Mouse (Mus musculus) bone marrow macrophage, adult 2 months (primary cell): ENCODE data around the gene Gm6904. TPM values are rescaled to one million over a fixed set of nuclear protein-coding genes. Genes with fewer than 3 reads are reported as not detected.

Experiments
- H3K27ac ChIP-seq: 2 replicates; pipeline ENCODE4 v1.5.1; 2012; ENCODE audit warnings: low read depth, low read length; ENCODE audit not compliant: insufficient read depth
- H3K4me1 ChIP-seq: 2 replicates; pipeline ENCODE4 v1.6.1; 2012; ENCODE audit warnings: low read length; ENCODE audit not compliant: control insufficient read depth, insufficient read depth
- H3K4me3 ChIP-seq: 2 replicates; pipeline ENCODE4 v1.5.1; 2012; ENCODE audit warnings: mild to moderate bottlenecking, low read length, moderate library complexity; ENCODE audit not compliant: insufficient read depth
- CTCF ChIP-seq: IDR thresholded peaks from 2 replicates; pipeline ENCODE4 v1.5.1; 2012; ENCODE audit warnings: low read depth, mild to moderate bottlenecking, low read length, moderate library complexity
- POLR2A ChIP-seq: IDR thresholded peaks from 2 replicates; pipeline ENCODE4 v1.6.1; 2012; ENCODE audit warnings: mild to moderate bottlenecking, low read depth, low read length, borderline replicate concordance
- polyA plus RNA-seq: library from polyadenylated mRNA; stranded (reverse); fragments of >200 nt; gene quantifications from 2 replicates; pipeline ENCODE4 v1.2.4, GENCODE M21; 2012; ENCODE audit not compliant: missing spikeins, insufficient read depth, insufficient read length

Gene Gm6904
- polyA plus RNA-seq, 1 experiment = 1.3 TPM

DNA sequence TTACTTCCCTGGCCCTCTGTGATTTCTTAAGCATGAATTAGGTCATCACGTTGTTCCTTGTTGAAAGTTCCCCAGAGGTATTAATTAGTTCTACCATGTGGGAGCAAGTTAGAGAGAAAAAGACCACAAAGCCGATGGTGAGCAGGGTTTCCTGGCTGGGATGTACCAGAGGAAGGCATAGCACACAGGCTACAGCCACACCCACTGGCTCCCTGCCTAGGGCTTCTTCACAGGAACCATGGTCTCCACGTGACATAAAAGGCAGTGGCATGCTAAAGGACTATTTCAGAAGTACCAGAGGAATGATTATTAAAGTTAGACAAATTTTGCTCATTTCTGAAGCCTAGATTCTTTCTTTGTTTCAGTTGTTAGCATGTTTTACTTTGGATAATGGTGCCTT lies 40.8 kb downstream of the Gm6904 start:
- Histone ChIP-seq H3K4me3 (no peak overlapping the region), H3K4me1 (peaks cover 3% of the 10 kb centered on the region; the same call in 1 of the 2 replicates), H3K27ac (no peak overlapping the region)
- TF ChIP-seq CTCF = no peak
- no peak for TF ChIP-seq POLR2A

DNA sequence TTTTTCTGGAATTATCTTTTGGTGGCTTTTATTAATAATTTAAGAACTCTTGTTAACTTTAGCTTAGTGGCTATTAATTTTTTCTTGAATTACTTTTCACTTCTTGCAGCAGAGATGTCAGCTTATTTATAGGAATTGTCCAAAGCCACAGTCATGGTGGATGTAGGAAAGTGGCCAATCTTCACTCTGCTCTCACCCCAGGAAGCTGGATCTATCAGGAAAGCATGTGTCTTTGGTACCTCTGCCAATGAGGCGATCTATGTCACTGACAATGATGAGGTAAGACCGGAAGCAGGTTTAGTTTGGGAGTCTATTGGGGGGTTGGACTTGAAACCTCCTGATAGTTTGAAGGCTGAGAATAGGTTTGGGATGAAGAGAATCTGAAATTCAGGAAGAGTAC lies 50.2 kb downstream of the Gm6904 start:
- no peak overlapping the region for H3K27ac ChIP-seq
- no peak overlapping the region for H3K4me3 ChIP-seq
- no peak for TF ChIP-seq POLR2A
- TF ChIP-seq CTCF = no peak
- H3K4me1 ChIP-seq = peaks cover 6% of the 10 kb centered on the region; the same call in 1 of the 2 replicates

DNA sequence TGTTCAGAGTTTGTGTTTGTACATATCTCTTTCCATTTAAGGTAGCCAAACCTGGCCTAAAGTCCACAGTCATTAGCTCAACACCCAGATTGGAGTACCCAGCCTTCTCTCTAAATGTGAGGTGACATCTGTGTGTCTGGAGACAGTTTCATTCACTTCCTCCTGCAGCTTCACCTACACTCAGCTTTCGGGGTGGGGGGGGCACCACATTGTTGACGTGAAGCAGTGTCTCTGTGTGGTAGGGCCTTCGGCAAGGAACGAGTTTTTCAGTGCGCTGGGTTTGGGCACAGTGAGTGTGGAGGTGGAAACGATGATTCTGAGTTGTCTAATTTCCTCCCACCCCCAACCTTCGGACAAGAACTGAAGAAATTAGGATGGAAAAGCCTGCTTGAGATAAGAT lies 51.0 kb downstream of the Gm6904 start:
- TF ChIP-seq POLR2A (no peak), CTCF (no peak)
- no peak overlapping the region for H3K27ac ChIP-seq
- peaks cover 11% of the 10 kb centered on the region for H3K4me1 ChIP-seq
- no peak overlapping the region for H3K4me3 ChIP-seq

DNA sequence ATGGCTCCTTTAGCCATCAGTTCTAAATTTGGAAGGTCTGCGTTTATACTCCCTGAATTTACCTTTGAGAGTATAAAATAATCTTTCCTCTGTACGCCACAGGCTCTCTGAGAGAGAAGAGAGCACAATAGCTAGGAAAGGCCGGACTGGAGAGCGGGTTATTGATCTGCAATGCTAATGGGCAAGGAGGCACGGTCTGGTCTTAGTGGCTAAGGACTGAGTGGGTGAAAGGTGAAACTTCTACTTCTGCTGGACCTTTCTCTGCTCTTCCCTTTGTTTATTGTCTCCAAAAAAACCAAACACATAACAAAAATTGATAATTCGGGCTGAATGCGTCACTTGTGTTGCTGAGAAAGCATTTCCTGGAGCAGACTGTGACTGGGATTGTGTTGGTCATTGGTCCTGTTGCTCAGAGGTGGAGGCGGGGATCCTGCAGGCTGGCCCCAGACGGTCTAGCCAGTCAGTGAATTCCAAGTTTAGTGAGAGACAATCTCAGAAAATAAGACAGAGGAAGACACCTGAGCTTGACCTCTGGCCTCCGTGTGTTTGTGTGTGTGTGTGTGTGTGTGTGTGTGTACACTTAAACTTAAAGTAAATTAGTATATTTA lies 53.9 kb downstream of the Gm6904 start:
- Histone ChIP-seq H3K27ac (no peak overlapping the region), H3K4me1 (peaks cover 18% of the 10 kb centered on the region), H3K4me3 (no peak overlapping the region)
- TF ChIP-seq POLR2A (no peak), CTCF (no peak)

DNA sequence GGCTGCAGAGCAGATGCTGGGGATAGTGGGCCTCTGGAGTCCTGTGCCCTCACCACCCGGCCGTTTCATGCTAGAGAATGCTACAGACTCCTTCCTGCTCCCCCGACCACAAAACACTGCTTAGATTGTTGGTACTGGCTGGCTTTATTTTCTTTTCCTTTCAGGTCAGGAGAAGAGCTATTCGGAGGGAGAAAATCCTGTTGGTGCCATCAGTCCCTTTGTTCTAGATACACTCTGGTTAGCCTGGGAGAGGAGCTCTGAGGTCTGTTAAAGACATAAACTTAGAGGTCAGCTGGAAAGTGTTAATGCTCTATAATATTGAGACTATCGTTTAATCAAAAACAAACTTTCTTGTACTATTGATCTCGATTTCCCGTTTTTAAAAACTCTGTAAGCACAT lies 54.6 kb downstream of the Gm6904 start:
- Histone ChIP-seq H3K27ac (no peak overlapping the region), H3K4me1 (peaks cover 20% of the 10 kb centered on the region), H3K4me3 (no peak overlapping the region)
- no peak for TF ChIP-seq CTCF
- no peak for TF ChIP-seq POLR2A

DNA sequence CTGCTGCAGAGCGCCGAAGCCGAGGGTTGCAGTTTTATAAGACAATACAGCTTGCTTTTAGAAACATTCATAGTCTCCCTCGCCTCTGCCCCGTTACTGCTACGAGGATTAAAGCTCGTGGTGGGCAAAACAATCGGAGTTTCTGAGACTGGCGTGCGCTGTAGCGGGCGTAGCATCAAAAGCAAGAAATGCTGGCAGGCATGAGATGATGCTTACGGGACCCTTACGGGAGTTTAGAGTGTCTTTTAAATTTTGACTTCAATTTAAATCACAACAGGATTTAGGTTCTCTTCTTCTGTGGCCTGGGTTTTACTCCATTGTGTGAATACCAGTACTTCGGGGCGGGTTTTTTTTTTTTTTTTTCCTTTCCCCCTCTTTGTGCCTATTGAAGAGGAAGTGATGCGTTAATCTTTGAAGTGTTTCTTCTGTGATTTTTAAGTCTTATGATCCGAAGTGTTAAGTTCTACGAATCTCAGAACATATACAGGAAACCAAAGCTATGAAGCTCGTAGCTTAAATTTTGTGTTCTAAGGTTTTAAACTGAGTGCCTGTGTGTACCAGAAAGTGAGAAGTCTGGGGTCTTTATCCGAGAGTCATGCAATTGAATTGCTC lies 58.3 kb downstream of the Gm6904 start:
- H3K4me1 ChIP-seq = peaks cover 17% of the 10 kb centered on the region
- peak overlapping the region; percentile 95 for H3K4me3 ChIP-seq
- TF ChIP-seq POLR2A = no peak
- TF ChIP-seq CTCF = no peak
- peak overlapping the region; percentile 80 for H3K27ac ChIP-seq

DNA sequence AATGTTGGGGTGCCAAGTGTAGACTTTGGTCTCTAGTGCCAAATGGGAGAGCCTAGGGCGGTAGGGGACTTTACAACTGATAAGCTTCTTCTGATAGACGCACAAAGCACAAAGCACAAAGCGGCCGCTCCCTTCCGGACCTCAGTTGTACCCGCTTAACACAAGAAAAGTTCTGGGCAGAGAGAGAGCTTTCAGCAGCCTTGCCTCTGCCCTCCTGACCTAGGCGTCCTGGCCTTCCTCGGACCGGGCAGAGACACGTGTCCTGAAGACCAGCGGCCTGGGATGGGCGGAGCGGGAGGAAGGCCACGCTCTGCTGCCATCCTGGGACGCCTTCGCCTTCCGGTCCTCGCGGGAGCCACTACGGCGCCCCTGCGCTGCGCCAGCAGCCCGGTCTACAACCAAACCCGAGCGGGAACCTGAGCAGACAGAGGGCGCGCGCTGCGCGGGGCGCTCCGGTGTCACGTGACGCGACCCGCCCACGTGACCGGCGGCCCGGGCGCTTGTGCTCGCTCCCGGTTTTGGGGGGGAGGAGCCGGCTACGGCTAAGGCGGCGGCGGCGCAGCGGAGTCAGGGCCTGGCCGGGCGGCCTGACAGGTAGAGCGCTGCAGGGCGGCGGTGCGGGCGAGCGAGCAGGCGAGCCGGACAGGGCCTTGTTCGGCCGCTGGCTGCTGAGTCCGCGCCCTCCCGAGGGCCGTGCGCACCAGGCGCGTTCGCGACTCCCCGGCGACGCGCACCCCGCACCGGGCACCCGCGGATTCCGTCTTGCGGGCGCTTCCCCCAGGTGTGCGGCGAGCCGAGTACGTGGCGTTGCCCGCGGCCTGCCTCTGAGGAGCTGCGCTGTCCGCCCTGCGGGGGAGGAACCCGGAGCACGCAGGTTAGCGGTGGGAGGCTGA lies 59.1 kb downstream of the Gm6904 start, which contains the start of gene Rcbtb1:
Gene Rcbtb1 (plus strand): TSS at position 499 of the 893 bp plus-strand sequence.
- peak within 1 kb of the TSS; percentile 95 for H3K4me3 ChIP-seq
- H3K27ac ChIP-seq = peak within 1 kb of the TSS; percentile 80
- no peak for TF ChIP-seq POLR2A
- TF ChIP-seq CTCF = 0 out of 2 replicates have a peak, but pooled peaks have one; percentile 7
- H3K4me1 ChIP-seq = peaks cover 15% of the 10 kb centered on the region

Other genes with a start within 250 kb of the Gm6904 start
- gene 1700129C05Rik, start 117.3 kb downstream of the Gm6904 start, polyA plus RNA-seq = not detected in 2 replicates
- not detected in 2 replicates for gene Gm5142, start 81.5 kb downstream of the Gm6904 start, polyA plus RNA-seq
- 16.4 and 16.7 TPM in 2 replicates for gene Rcbtb1, start 59.0 kb downstream of the Gm6904 start, polyA plus RNA-seq
- gene Phf11a, start 37.3 kb upstream of the Gm6904 start, polyA plus RNA-seq = 7.0 and 7.1 TPM in 2 replicates
- gene Phf11b, start 81.1 kb upstream of the Gm6904 start, polyA plus RNA-seq = 31.9 and 36.1 TPM in 2 replicates
- 42.3 and 47.9 TPM in 2 replicates for gene Phf11d, start 105.3 kb upstream of the Gm6904 start, polyA plus RNA-seq
- 2.2 and 2.4 TPM in 2 replicates for gene Phf11c, start 135.2 kb upstream of the Gm6904 start, polyA plus RNA-seq
- 12.5 and 14.4 TPM in 2 replicates for gene Setdb2, start 180.7 kb upstream of the Gm6904 start, polyA plus RNA-seq
- 26.9 and 32.4 TPM in 2 replicates for gene Cab39l, start 180.8 kb upstream of the Gm6904 start, polyA plus RNA-seq